Mouse (Mus musculus): Measurements from ENCODE around the gene Prkrip1.
"Not testable (repeated sequence)": the region's sequence is repeated elsewhere in the genome, so short reads cannot be mapped to it uniquely, and the experiment has no call there.

Prkrip1 gene

GRCm38 (mm10) chr5:136163807-136164474 is 34.8 kb downstream of the Prkrip1 start:
- DNase-seq (ENCODE audit: low spot score): no peak

DNA sequence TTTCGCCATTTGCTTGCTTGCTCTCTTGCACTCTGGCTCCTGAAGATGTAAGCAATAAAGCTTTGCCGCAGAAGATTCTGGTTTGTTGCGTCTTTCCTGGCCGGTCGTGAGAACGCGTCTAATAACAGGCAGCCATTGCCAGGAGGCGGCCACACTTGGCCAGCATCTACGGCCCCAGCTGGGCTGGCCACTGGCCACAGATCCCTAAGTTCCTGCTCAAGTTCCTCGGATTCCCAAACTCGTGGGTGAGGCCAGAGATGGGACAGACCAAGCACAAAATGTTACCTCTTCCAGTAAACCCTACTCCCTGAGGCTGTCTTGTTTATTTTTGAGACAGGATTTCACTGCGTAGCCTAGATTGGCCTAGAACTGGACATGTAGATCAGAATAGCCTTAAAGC is 38.7 kb downstream of the Prkrip1 start:
- peak; percentile 52 for DNase-seq (ENCODE audit: low spot score)

DNA sequence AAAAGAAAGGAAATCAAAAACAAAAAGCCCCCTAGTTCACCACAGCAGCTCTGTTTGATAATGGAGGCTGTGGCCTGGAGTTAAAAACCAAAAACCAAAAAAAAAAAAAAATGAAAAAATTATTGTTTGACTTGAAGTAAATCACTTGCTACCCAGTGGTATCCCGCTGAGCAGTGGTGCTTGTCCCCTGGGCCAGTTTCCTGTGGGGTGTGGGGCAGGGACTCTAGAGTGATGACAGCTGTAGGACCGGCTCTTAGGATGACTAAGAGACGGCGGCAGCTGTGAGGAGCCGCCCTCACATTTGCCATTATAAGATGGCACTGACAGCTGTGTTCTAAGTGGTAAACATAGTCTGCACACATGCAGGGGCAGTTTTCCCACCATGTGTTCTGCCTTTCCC is 43.4 kb downstream of the Prkrip1 start:
- DNase-seq (ENCODE audit: low spot score): no peak

GRCm38 (mm10) chr5:136152365-136152764 is 46.4 kb downstream of the Prkrip1 start:
- no peak for DNase-seq (ENCODE audit: low spot score)

DNA sequence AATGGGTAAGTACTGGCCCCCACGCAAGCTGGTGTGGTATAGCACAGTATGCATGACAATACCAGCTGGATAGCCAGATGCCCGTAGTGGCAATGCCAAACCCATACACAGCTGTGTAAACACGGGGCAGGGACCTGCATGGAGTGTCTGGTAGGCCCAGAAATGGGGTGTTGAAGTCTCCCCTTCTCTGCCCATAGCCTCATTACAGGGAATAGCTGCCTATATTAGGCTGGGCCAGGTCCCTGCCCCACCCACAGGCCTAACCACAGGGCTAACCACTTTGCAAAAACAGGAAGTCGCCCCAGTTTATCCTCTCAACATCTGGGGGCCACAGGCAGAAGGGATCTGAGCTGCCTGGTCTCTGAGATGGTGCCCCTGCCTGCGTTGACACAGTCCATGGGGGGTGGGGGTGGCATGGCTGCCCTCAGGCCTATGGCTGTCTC is 49.6 kb downstream of the Prkrip1 start:
- not testable (repeated sequence) for DNase-seq (ENCODE audit: low spot score)

DNA sequence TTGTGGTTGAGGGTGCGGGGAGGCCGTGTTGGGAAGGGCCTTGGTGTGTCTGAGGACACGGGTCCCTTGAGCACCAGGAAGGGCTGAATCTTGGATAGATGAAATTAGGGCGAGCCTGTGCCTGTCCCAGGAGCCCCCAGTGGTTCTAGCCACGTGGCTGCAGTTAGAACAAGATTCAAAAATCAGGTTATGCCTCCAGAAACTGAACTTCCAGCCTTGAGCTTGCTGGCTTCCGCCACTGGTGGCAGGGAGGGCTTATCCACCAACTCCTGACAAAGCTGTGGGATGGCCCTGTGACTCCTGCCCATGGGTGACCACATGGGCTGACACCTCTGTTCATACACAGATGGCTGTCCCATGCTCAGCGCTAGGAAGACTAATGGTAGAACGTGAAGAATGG is 51.1 kb downstream of the Prkrip1 start:
- DNase-seq (ENCODE audit: low spot score): no peak

DNA sequence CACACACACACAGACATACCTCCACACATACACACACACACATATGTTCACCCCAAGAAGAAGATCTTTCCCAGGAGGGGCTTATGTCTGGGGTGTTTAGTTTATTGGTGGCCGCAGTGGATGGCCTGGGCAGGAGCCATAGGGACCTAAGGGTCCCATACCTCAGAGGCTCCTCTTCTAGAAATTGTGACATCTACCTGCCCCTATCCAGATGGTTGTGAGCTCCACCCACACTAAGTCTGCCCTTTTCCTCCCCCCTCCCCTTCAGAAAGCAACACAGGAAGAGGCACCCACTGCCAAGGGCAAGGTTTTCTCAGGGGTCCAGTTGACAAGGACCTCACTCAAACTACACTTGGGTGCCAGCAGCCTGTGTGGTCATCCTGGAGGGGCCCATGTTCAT is 51.8 kb downstream of the Prkrip1 start:
- DNase-seq (ENCODE audit: low spot score): no peak

DNA sequence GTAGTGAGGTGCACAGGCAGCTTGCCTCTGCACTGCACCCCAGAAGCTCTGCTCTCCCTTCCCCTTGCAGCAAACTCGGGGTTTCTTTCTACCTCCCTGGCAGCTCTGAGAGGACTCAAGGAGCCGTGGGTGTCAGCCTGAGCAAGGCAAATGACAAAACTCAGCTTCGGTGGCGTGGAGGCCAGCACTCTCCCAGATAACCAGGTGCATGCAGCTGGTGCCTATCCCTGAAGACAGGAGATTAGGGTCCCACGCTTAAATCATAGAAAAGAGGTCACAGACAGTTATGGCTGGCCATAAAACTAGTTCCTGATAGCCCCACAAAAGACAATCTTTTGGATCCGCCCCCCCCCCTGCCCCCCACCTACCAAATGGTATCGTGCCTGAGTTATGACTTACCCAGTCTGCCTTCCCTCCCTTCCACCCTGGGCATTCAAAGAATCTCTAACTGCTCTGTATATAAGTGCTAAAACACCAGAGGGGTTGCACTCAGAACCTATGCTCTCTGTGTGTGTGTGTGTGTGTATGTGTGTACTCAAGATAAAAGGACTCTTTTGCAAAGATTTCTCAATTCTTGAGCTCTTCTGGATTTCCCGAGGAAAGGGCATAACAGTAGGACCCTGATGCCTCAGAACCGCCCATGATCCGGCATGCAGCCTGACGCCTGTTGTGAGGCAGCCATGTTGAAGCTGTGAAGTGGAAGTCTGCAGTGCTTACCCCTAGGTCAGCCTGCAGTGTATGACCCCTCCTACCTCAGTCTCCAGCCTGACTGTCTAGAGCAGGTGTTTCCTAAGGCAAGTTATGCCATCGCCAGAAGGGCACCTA is 53.9 kb downstream of the Prkrip1 start:
- no peak for DNase-seq (ENCODE audit: low spot score)

GRCm38 (mm10) chr5:136143161-136143755 is 55.5 kb downstream of the Prkrip1 start:
- DNase-seq (ENCODE audit: low spot score): no peak

GRCm38 (mm10) chr5:136142746-136143145 is 56.0 kb downstream of the Prkrip1 start:
- no peak for DNase-seq (ENCODE audit: low spot score)

DNA sequence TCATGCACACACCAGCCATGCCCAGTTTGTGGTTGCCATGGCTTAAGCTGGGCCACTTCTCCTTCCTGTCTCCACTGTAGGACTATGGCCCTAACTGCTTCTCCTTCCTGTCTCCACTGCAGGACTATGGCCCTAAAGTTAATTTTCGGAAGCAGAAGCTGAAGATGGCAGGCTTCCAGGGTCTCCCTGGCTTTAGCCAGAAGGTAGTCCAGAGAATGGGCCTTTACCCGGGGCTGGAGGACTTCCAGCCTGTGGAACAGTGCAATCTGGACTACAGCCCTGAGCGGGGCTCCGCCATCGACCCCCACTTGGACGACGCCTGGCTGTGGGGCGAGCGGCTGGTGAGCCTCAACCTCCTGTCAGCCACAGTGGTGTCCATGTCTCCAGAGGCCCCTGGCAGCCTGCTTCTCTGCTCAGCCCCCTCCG is 58.7 kb downstream of the Prkrip1 start:
- DNase-seq (ENCODE audit: low spot score): no peak

- no peak for DNase-seq (ENCODE audit: low spot score)
These were observed 59.4 kb downstream of the Prkrip1 start for GRCm38 (mm10) chr5:136139393-136139792.

GRCm38 (mm10) chr5:136137658-136138274 is 61.0 kb downstream of the Prkrip1 start:
- DNase-seq (ENCODE audit: low spot score): peak; percentile 40

- DNase-seq (ENCODE audit: low spot score): no peak
These were observed 62.3 kb downstream of the Prkrip1 start for GRCm38 (mm10) chr5:136136292-136136990.

DNA sequence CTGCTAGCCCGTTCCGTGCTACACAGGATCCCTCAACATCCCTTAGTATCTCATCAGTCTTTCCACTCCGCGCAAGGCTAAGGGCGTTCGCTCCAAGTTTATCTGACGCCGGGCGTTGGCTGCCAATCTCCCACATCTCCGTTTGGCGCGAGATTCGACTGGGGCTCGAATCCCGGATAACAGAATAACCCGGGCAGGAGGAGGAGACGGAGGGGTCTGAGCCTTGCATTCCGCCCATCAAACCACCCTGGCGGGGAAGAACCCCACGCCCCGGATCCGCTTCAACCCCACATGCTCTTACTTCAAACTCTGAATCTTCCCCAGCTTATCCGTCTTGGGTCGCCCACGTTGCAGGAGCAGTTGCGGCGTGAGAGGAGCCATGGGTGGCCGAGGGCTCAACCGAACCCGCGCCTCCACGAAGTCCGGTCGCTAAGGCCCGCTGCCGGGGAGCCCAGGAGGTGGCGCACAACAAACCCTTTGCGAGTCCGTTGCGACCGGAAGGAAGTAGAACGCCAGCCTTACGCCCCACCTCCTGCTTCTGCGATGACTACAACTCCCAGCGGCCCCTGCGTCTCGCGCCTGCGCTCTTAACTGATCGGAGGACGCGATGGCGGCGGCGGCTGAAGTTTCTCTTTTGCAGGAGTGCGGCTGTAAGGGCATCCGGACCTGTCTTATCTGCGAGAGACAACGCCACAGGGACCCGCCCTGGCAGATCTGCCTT is 63.0 kb downstream of the Prkrip1 start, which contains the start of the genes Lrwd1 and Alkbh4:
Gene Lrwd1, minus strand, starts transcription at position 504 of the 721 bp plus-strand sequence.
Gene Alkbh4, plus strand, starts transcription at position 576 of the 721 bp plus-strand sequence.
- DNase-seq (ENCODE audit: low spot score): peak; percentile 97

Data from urinary bladder, postnatal 14 days (tissue).